Mouse (Mus musculus) T-helper 2 cell (primary cell): ENCODE measurements at regions not wholly inside any gene's neighbourhood (a gene's known extent, or its start where the extent isn't known, plus 50 kb on each side); places are given as distances from the start of the nearest gene placed in this dataset.

ENCODE experiments used
- in situ Hi-C: fragments of 300-600 bp; cut with MboI, MseI; formaldehyde crosslinking; loops from one replicate; pipeline ENCODE4 v1.15.1; 2025; ENCODE audit warnings: high pct_unique_total_duplicates

DNA sequence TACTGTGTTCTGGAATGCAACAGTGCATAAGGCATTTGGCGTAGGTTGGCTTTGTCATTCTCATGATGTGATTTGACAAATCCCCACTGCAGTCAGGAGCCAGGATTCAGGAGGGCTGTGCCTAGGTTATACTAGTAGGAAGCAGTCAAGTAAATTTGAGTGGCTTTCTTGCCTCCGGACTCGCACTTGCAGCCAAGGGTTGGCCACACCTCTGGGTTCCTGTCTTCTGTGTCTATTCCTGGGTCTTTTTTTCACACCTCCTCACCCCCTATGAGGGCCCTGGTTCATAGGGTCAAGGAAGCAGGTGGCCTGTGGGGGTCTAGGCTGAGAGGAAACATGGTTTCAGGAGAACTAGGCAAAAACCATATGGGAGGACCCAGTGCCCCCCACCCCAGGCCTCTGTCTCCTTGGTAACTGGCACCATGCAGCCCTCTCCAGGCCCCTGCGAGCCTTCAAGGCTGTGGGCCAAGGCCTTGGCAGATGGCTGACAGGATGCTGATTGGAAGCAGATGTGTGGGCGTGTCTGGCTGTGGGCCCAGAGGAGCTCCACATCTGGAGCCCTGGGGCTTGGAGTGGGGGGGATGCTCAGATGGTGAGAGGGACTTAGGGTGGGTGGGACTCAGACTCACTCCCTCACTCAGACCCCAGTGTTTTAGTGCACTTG lies 195.7 kb downstream of the Rgs3 start:
- in situ Hi-C loops: loop anchor here (5.0 kb wide), 2 partner anchors 48 to 193 kb away; no protein-coding TSS in a partner anchor

DNA sequence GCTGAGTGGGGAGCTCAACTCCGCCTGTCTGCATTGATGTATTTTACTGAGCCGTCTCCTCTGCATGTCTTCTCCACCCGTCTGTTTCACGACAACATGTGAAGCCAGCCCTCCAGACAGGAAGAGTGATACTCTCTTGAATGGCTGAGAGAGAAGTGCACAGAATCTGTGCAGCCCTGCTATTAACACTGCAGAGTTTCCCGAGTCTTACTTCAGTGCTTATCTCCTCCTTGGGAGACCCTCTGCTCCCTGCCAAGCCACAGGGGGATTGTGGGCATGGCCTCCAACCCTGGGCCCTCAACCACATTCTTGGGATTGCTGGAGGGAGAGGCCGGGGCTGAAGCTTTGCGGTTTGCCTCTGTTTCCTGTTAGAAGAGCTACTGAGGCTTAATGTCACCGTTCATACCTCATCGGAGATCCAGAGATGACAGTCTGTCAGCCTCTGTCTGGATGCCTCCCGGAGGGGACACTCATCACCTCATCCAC lies 197.1 kb downstream of the Rgs3 start:
- in situ Hi-C loops: loop anchor here (5.0 kb wide), 2 partner anchors 49 to 194 kb away; no protein-coding TSS in a partner anchor

DNA sequence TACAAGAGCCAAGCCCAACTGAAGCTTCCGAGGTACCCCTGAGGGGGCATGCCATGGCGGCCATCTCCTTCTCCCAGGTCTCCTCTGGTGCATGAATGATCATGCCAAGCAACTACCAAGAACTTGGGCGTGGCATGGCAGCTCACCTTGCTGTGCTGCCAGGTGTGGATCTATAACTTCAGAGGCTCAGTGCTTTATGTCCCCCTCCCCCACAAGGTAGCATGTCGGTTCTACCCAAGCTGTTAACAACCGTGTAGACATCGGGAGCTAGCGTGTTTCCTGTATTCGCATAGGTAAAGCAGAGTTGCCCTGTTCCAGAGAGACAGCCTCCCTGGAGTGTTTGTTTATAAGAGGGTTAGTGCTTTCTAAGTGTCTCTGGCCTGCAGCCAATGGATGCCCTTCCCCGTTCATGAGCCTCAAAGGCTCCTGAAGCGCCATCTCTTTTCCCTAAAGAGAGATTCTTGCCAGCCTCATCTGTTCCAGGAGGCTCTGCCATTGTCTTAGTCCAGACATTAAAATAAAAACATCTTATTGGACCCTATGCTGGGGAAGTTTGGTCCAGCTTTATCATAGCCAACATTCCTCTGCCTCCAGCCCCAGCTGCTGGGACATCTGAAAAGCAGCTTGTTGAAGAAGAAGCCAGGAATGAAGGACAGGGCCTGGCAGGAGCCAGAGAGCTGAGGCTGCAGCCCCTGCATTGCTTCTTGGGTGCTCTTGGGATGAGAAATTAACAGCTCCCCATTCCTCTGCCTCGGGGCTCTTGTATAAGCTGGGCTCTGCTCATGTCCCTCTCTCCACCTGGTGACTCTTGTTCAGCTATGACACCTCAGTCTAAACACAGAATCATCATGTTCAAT lies 201.3 kb downstream of the Rgs3 start:
- in situ Hi-C loops: loop anchor here (10.0 kb wide), 1 partner anchor 306 kb away; no protein-coding TSS in a partner anchor

DNA sequence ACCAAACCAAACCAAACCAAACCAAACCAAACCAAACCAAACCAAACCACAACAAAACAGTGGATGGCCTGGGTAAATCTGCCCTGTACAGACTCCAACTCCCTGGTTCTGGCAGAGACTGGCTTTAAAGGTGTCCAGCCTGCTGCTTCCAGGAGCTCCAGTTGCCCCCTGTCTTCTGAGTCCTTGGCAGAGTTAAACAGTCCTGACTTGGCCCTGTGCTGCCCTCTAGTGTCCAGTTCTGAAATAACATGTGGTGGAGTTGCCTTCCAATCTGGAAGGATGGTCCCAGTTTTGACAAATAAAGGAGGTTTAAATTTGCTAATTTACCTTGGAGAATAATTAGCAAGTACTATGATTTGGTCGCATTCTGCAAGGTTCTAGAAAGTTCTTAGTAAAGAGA lies 202.0 kb downstream of the Rgs3 start:
- in situ Hi-C loops: loop anchor here (10.0 kb wide), 1 partner anchor 307 kb away; no protein-coding TSS in a partner anchor

DNA sequence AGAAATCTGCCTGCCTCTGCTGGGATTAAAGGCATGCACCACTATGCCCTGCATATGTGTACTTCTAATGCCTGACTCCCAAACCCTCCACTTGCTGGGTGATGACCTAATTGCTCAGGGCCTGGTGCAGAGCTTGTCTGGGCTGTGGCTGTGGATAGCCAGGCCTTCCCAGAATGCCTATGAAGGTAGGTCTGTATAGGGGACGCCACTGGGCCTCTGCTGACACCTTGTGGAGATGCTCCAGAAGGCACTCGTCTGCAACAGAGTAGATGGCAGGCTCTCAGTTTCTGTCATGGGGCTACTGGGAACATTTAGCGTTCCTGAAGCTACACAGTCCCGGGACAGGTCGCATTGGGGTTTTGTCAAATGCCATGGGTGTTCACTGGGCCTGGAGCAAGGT lies 201.4 kb upstream of the Zfp618 start:
- in situ Hi-C loops: loop anchor here (10.0 kb wide), 1 partner anchor 309 kb away; no protein-coding TSS in a partner anchor

DNA sequence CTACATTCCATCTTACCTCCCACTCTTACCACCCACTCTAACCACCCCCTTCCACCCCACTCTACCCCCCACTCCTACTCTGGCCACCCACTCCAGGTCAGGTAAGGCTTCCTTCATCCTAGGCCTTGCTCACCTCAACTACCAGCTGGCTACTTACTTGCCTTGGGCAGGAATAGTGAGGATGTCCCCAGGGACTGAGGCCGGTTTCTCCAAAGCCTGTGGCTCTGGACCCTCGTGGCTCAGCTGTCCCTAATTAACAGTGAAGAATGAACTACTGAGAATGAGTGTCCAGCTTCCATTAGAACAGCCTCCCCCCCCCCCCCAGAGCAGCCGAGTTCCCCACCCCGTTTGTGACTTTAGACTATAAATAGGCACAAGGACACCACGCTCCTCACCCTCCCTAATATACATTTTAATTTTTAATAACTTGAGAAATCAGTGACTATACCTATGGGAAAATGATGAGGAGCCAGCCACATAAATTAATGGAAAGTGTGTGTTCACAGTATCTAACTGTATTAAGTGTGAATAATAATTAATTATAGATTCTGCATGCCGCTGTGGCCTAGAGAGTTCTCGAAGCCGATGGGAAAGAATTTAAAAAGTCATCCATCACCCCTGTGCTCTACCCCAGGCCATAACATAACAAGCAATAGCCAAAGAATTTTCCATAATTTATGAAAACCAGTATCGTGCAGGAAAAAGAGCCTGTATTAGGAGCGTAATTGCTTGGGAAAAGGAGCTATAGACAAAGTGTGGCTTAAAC lies 195.7 kb upstream of the Zfp618 start:
- in situ Hi-C loops: loop anchor here (10.0 kb wide), 1 partner anchor 315 kb away; no protein-coding TSS in a partner anchor

DNA sequence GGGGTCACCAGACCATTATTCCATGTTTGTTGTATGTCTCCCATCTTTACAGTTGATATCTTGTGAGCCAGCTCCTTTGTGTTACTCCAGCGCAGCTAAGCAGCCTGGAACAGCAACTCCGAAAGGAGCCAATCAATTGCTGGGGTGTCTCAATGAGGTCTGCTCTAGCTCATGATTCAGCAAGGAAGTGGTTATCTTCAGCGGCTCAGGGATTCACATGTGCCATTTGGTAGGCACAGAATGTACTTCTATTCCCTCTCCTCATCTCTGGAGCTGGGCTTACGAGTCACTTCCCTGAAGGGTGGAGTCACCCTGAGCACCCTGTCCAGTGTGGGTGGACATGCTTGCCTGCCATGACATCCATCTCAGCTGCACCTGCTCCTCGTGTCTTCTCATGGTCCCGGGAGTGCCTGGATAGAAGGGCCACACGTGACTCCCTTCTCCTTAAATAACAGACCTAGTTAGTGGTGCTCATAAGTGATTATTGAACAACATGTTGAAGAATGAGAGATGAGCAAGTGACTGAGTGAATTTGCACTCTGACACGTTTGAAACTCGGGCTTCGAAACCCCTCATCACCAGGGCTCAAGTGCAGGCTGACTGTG lies 190.3 kb upstream of the Zfp618 start:
- in situ Hi-C loops: no loop called here

DNA sequence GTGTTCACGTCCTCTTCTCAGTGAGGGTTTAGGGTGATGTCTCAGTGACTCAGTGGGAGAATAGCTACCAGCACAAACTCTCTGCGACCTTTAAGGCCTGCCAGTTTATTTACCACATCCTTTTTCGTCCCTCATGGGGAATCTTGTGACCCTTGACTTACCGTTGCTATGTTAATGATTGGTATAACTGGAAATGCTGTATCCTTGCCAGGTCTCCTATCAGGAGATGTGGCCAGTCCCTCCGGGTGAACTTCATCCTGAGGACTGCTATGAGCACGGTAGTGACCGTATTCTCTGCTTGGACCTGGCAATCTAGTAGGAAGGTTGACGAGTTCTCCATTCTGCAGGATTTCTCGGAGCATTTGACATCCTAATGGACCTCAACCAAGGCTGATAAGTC lies 188.5 kb upstream of the Zfp618 start:
- in situ Hi-C loops: no loop called here

DNA sequence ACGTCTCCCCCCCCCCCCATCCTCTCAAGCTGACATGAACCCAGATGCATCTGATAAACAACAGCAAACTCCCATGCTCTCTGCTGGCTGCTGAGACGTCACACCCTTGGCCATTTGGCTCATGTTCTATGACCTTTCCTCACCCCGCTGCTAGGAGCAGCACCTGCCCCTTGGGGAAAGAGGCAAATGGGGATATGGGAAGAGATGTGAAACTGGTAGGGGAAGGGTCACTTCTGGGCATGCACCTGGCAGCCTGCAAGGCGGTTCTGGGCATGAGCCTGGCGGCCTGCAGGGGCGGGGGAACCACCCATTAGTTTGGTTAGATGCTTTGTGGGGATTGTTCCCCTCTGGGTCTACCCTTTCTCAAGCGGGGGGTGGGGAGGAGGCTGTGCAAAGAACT lies 187.9 kb upstream of the Zfp618 start:
- in situ Hi-C loops: no loop called here

DNA sequence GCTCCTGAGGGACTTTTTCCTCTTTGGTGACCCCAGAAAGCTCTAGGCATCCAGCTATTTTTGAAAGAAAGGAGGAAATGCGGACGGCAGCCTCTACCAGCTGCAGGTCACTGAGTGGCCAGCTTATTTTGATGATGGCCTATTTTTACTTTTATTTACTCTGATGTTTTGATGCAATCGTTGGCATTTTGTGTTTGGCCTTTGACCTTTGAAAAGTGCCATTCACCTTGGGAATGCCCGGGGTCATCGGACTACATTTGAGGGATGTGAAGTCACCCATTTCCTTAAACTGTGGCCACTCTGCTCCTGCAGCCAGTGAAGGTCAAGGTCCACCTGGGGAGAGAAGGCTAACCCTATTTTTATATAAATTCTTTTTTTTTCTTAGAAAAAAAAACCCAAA lies 186.8 kb upstream of the Zfp618 start:
- in situ Hi-C loops: no loop called here

DNA sequence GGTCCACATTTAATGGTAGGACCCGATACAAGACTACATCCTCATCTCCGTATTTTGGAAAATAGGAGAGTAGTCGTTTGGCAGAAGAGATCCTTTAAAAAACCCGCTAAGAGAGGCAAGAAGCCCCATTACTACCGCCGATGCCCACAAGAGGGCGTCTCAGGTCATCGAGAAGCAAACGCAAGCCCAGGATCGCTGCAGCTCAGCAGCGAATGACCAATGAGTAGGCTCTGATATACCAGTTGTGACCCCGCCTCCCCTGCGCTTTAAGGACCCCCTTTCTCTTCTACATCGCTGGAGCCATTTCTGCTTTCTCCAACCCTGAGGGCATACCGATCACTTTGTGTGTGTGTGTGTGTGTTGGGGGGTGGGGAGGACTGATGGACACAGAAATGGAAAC lies 185.0 kb upstream of the Zfp618 start:
- in situ Hi-C loops: loop anchor here (5.0 kb wide), 1 partner anchor 332 kb away; no protein-coding TSS in a partner anchor

DNA sequence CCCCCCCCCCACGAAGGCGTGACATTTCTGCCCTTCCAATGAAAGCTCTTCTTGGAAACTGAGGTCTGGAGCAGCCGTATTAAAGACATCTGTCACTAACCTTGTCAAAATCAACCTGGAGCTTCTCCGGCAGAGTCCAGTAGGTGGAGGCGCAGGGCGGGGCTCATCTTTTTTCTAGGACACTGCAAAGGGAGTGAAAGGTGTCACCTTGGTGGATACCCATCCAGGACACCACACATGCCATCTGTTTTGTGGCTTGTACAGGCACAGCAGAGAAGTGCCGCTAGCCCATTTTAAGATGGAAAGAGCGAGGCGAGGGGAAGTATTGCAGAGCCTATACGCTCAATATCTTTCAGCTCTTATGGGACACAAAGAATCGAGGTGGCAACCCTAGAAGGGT lies 184.5 kb upstream of the Zfp618 start:
- in situ Hi-C loops: loop anchor here (5.0 kb wide), 1 partner anchor 331 kb away; no protein-coding TSS in a partner anchor

DNA sequence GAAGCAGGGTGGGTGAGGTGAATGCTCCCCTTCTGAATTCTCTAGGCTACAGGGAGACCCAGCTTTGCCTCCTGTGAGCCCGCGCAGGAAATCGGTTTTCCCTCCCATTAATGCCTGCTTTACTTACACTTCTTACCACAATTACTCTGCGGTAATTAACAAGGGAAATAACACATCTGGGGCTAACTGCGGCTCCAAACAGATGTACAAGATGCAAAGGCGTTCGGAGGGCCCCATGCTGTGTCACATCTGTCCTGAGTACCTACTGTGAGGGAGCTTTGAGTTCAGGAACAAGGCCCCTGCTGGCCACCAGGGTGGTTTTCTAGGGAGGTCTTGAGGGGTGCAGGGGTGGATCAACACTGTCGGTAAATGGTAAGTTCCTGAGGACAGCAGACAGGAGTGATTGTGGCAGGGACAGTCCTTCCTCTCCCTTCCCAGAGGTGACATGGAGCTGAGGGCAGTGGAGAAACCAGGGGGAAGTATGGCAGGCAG lies 184.0 kb upstream of the Zfp618 start:
- in situ Hi-C loops: loop anchor here (5.0 kb wide), 1 partner anchor 331 kb away; no protein-coding TSS in a partner anchor

DNA sequence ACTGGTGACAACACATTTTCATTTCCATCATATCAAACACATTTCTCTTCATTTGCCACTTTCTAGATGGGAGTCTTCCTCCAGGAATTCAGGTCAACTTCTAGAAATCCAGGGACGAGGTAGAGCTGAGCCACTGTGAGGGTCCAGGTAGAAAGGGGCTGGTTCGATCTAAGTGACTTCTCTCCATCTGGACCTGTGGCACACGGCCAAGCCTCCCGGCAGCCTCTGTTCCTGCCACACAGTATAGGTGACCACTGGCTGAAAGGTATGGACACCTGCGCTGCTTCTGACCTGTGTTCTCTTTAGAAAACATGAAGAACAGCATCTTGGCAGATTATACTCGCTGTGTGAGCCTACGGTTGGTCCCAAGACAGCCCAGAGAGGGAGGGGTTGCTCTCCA lies 179.7 kb upstream of the Zfp618 start:
- in situ Hi-C loops: no loop called here

DNA sequence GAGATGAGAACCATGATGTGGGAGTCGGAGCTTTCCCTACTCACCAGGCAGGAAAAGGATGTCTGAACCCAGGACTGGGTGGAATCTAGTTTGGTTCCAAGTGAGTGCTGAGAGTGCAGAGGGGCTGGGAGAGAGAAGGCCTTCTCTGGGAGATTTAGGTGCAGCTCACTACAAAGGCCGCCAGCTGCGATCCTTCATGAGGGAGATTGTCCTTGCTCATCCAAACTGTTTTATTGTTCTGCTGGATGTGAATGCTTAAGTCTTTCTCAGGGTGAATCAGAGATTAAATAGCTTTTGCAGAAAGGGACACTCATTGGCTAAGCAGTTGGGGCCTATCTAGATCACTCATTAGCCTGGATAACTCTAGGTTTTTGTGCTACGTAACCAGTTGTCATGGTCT lies 175.7 kb upstream of the Zfp618 start:
- in situ Hi-C loops: no loop called here

DNA sequence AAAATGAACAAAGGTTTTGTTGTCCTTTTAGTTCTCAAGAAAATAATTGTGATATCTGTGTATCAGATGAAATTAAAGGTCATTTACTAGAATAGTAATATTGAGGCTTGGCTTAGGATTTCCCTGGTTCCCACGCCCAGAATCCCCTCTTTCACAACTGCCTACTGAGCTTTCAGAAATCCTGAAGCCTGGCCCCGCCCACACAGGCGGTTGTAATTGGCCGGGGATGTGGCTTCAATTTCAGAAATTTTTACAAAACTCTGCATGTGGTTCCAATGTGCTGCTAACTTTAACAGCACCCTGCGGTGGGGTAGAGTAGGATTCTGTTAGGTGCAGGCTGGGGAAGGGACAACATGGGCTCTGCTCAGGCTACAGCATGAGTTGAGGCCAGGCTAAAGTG lies 171.8 kb upstream of the Zfp618 start:
- in situ Hi-C loops: no loop called here

DNA sequence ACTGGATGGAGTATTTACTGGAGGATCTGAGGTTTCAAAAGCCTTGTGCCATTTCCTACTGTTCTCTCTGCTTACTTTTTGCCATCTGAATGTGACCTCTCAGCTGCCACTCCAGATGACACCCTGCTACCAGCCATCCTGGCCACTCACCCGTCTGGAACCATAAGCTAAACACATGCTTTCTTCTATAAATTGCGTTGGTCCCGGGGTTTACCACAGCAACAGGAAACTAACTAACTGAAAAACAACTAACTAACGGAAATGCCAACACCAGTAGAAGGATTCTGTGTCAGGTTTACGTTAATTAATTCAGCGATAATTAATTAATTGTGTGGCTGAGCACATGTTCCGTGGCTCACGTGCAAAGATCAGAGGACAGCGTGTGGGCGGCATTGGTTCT lies 169.8 kb upstream of the Zfp618 start:
- in situ Hi-C loops: no loop called here

DNA sequence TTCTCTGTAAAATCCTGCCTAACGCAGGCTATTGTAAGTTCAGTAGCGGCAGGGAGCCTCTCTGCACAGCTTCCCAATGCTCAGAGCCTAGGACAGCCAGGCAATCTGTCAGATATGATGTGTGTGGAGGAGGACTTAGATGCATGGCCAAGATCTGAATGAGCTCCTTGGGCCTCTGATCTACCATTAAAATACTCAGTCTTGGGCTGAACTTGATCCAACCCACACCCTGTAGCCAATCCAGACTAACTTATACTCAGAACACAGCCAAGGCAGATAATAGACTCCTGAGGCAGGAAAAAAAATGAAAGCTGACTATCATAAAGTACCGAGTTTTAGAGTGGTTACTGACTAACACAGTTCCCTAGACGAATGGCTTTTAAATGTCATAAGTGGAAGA lies 165.4 kb upstream of the Zfp618 start:
- in situ Hi-C loops: no loop called here

DNA sequence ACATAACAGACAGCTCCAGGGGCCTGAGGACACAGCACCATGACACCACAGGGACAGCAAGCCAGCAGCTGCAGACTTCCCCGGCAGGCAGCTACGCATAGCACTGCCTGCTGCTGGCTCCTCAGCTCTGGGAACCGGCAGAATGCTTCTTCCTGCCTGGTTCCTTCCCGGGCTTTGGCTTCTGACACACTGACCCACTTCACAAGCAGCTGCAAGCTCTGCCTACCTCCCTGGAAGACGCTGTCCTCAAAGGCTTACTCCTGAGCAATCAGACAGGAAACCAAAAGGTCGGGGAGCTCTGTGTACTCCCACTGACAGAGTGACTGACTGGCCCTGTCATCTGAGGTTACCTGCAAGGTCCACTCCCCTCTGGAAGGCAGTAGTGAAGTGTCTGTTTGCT lies 159.5 kb upstream of the Zfp618 start:
- in situ Hi-C loops: no loop called here

DNA sequence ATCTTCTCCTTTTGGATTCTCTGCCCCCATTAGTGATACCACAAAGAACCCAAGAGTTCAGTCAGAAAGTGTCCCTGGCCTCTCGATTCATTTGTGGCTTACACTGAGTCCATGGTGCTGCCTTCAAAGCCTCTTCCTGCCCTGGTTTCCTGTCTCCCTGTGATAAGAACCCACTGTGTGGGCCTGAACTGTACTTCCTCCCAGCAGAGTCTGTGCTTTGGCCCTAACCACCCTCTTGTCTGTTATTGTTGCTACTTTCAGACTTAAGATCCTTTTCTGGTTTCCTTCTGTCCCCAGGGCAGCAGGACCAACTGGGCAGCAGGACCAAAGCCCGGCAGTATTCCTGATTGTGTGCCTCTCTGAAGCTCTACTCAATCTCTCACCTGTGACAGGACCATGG lies 158.6 kb upstream of the Zfp618 start:
- in situ Hi-C loops: no loop called here

DNA sequence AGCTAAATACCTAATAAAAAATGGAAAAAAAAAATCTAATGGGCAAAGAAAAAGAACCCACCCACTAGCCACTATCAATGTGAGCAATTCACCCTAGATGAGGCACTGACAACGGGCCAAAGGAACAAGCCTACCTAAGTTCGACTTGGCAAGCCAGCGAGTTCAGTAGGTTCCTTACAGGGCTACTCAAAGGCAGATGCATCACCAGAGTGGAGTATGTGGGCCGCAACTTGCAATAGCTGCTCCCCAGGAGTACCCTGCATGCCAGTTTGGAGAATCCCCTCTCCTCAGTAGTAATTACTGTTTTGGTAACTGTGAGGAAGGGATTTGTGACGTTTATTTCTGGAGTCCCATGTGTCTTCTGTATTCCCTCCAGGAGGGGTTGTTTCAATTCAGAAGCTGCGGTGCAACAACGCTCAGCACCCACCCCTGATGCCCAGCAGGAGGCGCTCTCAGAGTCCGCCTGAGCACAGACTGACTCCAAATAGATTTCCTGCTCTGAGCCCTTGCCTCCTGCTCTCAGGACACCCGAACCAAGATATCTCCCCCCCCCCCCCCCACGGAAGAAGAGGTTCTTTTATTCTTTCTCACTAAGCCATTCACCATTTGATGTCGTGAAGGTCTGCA lies 157.3 kb upstream of the Zfp618 start:
- in situ Hi-C loops: no loop called here
